Mouse (Mus musculus): ENCODE measurements at regions not wholly inside any gene's neighbourhood (a gene's known extent, or its start where the extent isn't known, plus 50 kb on each side); places are given as distances from the start of the nearest gene placed in this dataset.

DNA sequence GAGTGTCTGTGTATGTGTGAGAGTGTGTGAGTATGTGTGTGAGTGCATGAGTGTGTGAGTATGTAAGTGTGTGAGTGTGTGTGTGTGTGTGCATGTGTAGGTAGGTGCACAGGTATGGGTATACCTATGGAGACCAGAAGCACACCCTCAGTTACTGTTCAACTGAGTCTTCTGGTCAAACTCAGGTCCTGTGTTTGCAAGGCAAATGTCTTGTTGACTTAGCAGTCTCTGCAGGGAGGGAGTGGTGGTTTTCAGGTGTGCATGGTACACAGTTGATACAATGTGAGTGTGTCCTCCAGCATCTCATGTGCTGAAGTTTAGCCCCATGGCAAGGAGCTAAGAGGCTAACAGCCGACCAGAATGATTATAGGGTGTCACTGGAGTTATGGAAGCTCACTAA lies 166.7 kb downstream of the Gadd45g start:
- no peak for DNase-seq (ENCODE audit: low read depth in 1 of 2, low spot score in 2 of 2)

DNA sequence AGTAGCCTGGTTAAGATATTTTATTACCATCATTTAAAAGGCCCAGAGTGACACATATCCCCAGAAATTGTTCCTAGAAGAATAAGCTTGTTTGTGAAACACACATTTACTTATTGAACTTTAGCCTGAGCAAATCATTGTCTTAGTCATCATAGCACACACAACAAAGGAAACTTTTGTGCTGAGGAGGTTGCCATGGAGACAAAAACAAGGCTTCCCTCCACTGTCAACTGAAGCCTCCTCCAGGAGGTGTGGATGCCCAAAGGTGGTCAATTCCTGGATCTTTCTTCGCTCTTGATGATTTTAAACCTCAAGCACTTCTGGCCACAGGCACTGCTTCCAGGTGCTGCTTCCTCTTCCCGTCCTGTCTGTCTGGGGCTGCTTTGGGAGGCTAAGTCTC lies 167.3 kb downstream of the Gadd45g start:
- DNase-seq (ENCODE audit: low read depth in 1 of 2, low spot score in 2 of 2): no peak

DNA sequence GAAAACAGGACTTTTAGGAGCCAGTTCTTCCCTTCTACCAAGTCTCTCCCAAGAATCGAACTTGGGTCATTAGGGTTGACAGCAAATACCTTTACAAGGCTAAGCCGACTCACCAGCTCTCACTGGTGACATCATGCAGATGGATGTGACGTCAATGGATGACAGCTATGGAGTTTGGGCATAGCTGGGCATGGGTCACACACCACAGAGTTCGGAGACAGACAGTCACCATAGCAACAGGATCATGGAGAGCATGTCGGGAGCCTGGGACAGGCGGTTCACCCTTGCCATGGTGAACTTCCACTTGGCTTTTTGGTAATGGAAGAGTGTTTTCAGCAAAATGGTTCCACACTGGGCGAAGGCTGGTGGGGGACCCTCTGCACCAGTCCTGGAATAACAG lies 168.1 kb downstream of the Gadd45g start:
- no peak for DNase-seq (ENCODE audit: low read depth in 1 of 2, low spot score in 2 of 2)

DNA sequence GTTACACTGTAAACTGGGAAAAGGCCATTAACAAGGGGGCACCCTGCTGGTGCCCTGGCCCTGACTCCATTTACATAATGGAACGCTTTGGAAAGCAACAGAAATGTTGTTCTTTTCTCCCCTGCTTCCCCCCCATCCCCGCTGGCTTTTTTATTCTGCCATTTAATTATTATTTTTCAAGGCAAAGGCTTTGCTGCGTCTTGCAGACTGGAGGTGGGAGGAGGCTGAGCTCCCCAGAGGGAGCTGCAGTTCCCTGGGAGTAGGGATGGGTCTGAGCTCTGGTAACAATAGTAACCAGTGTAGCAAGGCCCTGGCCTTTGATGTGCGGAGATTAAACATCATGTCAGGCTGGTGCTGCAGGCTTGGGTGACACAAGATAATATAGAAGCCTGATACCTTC lies 168.6 kb downstream of the Gadd45g start:
- no peak for DNase-seq (ENCODE audit: low read depth in 1 of 2, low spot score in 2 of 2)

DNA sequence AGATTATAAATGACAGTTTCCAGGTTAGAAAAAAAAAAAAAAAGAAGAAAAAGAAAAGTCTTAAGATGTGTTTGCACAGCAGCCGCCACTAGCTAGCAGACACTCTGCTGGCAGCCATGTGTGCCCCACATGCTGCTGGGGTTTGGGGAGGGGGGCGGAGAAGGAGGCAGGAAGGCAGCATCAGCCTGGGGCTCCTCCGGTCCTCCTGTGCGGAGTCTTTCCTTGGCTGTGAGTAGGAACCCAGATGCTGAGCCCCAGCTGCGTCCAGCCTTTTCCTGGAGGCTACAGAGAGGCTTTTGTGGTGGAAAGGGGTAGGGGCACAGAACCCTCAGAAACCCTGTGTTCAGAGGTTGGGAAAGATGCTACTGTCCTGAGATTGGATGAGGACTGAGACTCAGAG lies 169.0 kb downstream of the Gadd45g start:
- no peak for DNase-seq (ENCODE audit: low read depth in 1 of 2, low spot score in 2 of 2)

DNA sequence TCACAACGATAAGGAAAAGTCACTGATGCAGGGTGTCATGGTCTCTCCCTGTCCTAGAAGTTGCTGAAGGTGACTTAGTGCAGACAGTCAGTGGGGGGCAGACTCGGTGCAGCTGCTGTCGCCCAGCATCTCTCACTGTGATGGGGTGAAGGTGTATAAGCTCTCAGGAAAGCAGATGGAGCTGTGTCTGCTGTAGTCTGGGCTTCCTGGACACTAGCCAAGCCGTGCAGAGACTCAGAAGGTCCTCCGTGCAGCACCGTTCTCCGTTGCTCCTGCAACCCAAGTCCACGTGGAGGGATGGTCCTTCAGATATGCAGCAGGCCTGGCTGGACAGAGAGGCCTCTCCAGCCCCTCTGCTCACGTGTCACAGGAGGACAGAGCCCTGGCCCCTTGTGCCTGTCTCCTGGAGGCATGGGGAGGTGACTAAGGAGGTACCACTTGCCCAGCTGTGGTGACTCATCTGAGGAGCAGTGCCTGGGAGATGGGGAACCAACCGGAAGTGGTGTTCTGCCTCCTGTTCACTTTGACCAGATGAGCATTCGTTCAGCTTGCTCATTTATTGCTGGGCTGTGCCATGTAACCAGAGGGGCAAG lies 171.2 kb downstream of the Gadd45g start:
- no peak for DNase-seq (ENCODE audit: low read depth in 1 of 2, low spot score in 2 of 2)

DNA sequence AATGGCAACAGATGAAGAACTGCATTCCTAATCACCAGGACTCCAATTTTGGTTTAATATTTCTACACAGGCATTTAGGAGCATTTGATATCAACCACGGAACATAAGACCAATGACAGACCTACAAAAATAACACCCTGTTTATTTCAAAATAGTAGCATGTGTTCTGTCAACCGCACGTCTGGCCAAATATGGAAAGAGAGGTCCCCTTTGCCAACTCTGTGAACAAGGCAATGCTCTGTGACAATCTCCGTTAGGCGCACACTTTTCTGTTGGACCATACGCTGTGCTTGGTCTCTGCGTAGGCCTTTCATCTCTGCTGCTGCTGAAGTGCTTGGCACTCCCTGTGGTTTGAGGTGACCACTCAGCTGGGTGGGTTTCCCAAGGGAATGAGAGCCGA lies 173.2 kb downstream of the Gadd45g start:
- no peak for DNase-seq (ENCODE audit: low read depth in 1 of 2, low spot score in 2 of 2)

DNA sequence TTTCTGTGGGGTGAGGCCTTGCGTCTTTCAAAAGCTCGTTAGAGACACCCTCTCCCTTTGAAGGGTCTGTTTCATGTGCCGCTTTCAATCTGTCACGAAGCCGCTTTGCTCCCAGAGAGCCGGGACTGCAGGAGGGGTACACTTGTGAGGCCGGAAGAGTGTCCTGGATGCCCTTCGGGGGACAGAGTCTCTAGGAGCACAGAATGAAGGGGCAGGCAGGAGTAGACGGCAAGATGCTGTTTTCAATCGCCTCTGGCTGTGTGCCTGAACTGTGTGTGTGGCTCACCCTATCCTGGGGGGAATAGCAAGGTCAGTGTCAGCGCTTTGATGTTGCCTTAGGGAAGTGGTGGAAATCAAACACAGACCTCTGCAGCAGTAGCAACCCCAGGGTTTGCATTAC lies 174.7 kb downstream of the Gadd45g start:
- no peak for DNase-seq (ENCODE audit: low read depth in 1 of 2, low spot score in 2 of 2)

DNA sequence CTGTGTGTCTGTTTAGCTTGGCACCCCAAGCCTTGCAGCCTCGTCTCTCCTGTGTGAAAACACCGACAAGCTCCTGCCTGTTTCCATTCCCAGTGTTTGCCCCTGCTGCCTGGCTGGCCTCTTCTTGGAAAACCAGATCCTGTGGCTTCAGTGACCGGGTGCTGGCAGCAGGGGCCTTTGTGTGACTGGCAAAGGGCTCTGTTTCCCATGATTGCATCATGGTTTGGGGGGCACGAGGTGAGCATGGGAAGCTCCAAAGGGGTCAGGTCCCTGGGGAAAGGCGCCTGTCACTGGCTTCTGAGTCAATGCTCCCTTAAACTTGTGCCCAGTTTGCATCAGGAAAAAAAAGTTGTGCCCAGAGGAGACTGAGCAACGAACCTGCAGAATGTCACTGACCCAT lies 175.3 kb downstream of the Gadd45g start:
- DNase-seq (ENCODE audit: low read depth in 1 of 2, low spot score in 2 of 2): no peak

DNA sequence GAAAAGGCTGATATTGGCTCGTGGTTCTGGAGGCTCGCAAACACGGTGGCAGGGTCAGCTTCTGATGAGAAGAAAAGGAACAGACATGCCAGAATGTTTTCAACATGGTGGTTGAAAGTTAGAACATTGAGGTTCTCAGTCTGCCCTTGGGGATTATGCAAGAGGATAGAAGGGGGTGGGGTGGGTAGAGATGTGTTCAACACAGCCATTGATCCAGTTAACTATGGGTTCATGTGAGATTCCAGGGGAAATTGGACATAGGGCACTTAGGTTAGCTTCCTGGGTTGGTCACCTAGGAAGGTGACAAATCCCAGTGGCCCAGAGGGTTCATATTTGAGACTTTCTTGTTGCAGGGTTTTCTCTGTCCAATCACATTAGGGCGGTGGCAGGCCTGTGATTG lies 176.1 kb downstream of the Gadd45g start:
- DNase-seq (ENCODE audit: low read depth in 1 of 2, low spot score in 2 of 2): no peak

DNA sequence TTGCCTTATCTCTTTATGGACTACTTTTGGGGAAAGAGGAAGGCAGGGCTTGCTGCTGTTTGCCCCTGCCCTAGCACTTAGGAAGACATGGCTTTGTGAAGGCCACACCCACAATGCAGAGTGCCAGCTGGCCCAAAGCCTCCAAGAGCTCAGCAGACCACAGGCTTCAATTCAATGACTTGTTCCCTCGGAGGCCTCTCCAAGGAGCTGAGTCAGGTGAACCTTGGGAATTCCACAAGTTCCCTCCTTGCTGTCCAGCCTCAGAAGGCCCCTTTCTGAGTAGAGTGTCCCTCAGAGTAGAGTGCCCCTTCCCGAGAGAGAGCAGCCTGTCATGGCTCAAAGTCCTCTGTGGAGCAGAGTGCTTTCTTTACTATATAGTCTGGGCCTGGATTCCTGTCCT lies 177.9 kb downstream of the Gadd45g start:
- DNase-seq (ENCODE audit: low read depth in 1 of 2, low spot score in 2 of 2): no peak

DNA sequence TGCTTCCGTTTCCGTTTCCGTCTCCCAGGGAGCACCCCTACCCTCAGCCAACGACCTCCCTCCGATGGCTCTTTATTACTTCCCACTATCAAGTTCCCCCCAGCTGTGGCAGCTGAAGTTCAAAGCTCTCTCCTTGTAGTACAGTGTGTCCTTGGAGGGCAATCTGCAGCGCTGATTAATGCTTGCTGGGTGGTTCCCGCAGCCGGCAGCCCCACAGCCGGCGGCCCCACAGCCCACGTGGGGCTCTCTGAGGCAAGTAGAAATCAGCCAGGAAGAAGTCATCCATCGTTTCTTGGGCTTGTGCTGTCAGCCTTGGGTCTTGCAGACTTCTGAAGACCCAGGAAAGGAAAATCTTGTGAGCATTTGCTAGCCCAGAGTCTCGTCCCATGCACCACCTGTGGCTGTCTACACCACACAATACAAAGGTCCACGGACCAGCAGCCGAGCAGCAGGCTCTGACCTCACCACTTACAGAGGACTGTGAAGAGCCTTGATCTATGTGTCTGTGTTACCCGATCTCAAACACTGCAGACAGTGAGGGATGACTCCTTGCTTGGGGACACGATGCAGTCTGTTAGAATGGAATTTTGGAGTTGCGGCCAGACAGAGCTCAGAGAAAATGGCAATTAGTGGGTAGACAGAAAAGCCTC lies 178.5 kb downstream of the Gadd45g start:
- no peak for DNase-seq (ENCODE audit: low read depth in 1 of 2, low spot score in 2 of 2)

DNA sequence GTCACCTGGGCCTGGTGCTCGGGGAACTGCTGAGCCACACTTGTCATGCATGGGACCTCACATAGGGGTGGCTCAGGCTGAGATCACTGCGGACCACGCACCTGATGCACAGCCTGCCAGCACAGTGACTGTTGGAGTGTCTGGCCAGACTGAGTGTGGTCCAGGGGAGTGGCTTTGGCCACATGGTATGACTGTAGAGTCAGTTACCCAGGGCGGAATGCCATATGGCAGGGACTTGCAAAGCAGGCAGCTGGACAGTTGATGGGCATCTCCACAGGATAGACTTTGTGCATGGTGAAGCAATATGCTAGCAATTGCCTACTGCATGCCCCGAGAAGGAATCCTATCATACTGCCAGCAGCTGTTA lies 179.0 kb downstream of the Gadd45g start:
- DNase-seq (ENCODE audit: low read depth in 1 of 2, low spot score in 2 of 2): no peak

DNA sequence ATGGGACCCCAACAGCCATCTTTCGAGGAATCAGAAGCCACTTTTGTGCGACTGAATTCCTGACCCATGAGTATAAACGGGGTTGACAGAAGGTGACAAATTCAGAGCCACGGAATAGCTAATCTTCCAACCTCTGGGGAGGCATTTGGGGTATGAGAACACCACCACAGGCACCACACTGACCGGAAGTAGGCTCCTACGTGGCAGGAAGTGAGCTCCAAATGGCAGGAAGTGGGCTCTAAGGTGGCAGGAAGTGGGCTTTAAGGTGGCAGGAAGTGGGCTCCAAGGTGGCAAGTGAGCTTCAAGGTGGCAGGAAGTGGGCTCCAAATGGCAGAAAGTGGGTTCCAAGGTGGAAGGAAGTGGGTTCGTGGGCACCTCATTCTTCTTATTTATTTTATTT lies 179.8 kb downstream of the Gadd45g start:
- DNase-seq (ENCODE audit: low read depth in 1 of 2, low spot score in 2 of 2): no peak

DNA sequence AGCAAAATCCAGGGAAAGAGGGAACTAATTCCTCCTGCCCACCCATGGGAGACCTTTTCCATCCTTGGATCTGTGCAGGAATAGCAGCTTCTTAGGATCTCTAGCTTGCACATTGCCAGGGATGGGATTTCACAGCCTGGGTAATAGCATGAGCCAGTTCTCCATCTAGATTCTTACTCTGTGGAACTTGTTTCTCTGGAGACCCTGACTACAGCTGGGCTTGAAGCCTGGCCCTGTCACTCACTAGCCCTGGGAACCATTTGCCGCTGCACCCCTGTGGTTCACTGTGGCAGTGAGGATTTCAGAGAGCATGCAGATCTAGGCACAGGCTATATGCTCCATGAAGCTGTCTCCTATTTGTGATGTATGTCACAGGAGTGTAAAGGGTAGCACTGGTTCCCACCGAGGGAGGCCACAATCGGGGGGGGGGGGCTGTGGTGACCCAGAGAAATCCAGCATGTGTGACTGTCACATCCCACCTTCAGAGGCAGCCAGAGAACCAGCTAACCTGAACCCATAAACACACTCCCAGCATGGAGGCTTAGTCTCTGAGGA lies 183.5 kb downstream of the Gadd45g start:
- DNase-seq (ENCODE audit: low read depth in 1 of 2, low spot score in 2 of 2): no peak

DNA sequence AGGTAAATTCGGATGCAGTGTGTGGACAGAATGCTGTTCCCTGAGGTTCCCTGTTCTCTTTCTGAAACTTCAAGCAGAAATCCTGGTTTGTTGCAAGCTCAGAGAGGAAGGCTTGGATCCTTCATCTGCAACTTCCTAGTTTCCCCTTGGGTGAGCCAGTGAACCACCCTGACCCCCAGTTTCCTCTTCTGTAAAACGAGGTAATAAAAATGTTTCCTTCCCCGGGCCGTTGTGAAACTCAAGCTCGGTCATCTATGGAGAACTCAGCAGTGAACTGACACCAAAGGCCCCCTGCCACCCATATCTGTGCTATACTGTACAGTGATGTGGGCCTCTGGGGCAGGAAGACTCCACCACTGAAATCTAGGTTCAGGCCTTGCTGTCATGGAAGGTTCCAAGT lies 185.0 kb downstream of the Gadd45g start:
- DNase-seq (ENCODE audit: low read depth in 1 of 2, low spot score in 2 of 2): peak; percentile 42 to 48

DNA sequence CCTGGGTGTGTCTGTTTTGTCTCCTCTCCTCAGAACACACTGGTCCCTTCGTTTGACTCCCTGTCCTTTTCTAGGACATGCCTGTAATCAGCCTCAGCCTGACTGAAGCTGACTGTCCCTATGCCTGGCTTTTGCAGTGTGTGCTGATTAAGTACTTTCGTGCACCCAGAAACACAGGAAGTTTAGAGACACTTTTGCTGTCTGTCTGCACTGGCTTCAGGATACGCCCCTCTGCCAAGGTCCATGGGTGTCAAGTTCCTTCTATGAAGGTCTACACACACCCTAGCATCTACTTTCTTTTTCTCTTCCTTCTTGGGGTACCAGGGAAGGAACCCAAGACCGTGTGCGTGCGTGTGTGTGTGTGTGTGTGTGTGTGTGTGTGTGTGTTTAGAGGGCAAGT lies 189.3 kb downstream of the Gadd45g start:
- no peak for DNase-seq (ENCODE audit: low read depth in 1 of 2, low spot score in 2 of 2)

DNA sequence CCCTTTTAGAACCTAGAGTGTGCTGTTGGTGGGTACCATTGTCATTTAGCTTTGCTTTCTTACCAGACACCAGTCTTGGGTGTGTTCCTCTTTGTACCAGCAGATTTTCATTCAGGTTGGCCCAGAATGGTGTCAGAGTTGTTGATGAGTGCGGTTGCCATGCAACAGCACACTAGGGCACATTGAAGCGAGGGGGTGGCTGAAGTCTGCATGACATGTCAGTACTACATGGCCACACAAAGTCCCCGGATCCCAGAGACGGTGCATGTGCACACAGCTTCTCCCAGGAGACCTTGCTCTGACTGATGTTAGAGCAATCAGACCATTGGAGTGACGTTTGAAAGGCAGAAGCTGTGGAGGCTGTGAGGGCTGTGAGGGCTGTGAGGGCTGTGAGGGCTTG lies 189.9 kb downstream of the Gadd45g start:
- no peak for DNase-seq (ENCODE audit: low read depth in 1 of 2, low spot score in 2 of 2)

DNA sequence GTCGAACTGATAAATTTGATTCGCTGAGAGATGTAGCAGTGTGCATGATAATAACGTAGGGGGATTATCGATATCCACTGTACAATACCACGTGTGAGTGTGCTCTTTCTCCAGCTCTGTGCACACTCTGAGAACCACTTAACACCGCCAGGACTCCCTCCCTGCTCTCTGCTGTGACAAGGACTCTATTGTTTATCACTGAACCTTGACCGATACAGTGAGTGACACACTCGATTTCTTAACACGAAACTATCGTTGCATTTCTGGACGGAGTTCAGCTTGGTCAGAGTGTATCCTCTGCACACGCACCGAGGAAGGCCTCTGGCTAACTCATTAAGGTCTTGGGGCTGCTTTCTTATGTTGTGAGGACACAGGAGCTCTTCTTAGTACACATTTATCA lies 190.7 kb downstream of the Gadd45g start:
- DNase-seq (ENCODE audit: low read depth in 1 of 2, low spot score in 2 of 2): no peak

DNA sequence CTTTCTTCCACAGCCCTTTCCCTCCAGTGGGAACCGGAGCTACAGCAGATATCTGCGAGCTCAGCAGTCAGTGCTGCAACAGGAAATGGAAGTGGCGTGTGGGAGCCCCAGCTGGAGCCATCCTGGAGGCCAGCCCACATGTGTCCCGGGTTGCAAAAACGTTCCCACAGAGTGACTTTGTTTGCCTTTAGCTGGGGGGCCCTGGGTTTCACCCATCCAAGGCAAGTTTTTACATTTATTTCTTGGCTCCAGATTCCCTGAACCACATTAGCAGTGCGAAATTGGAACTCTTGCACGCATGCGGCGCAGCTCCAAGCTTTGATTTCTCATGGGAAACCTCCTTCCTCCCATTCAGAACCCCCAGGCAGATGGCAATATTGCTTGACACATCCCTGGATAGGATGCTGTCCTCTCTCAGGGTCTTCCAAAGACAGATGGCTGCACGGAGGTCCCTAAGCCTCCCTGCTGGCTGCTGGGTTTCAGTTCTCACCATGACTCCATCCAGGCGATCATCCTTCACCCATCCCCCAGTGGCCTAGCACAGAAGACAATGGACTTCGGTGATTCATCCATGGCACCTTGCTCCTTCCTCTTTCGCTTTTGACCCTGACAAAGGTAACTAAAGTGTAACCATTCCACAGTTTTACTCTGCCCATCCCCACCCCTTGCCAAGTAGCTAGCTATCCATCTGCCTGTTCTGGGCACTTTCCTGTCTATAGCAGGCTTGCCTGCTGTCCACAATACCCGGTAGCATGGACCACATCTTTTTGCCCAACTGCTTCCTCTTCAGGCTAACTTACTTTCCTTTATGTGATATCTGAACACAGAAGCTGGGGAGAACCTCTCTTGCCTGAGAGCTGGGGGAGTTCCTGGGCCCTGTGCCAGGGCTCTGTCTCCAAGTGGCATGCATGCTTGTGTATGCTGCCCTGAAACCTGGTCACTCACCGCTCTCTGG lies 195.3 kb downstream of the Gadd45g start:
- no peak for DNase-seq (ENCODE audit: low read depth in 1 of 2, low spot score in 2 of 2)

DNA sequence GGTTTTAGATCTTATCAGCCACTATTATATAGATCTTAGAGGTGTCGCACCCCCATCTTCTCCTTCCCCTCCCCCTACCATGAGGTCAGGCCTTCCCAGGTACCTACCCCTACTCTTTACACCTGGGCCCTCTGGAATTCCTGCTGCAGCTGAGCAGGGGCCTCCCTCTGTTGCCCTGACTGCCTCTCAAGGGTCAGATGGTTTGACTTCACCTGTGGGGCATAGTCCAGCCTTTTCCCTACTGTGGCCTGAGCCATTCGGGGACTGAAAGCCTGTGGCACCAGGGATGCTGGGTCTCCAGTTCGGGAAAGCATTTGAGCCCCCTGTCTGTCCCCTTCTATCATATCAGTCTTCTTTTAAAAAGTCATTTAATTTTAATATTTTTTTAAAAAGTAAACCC lies 196.4 kb downstream of the Gadd45g start:
- no peak for DNase-seq (ENCODE audit: low read depth in 1 of 2, low spot score in 2 of 2)

DNA sequence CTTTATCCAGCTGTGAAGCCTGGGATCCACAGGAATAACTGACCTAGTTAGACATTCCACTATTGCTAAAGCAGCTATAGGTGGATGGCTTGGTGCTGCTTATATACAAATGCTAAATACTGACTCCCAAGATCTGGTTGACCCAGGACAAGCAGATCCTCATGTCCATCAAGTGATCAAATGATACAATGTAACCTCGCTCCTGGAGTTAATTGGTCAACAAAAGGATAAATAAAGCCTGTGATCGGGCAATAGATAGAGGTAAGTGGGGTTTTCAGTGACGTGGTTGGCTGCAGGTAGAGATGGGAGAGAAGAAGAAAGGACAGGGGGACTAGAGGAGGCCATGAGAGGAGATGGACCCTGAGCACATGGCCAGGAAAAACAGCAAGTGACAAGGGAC lies 197.4 kb downstream of the Gadd45g start:
- no peak for DNase-seq (ENCODE audit: low read depth in 1 of 2, low spot score in 2 of 2)

All from monocyte, adult 2 months (primary cell).